Mouse (Mus musculus): ENCODE results near the gene Itpr3. TPM values are rescaled to one million over a fixed set of nuclear protein-coding genes. Genes with fewer than 3 reads are reported as not detected.

Gene Itpr3
- polyA plus RNA-seq, 1 experiment from 2014 or later, result 2.9 TPM

GRCm38 (mm10) chr17:27165054-27165773 is 108.1 kb downstream of the Itpr3 start:
- H3K27me3 ChIP-seq (ENCODE audit: insufficient read depth, poor library complexity, severe bottlenecking), result peaks cover 18% of the 10 kb centered on the region; the same call in 1 of the 2 replicates
- 68% methylated on average over 8 of the region's 8 CpGs for WGBS
- DNase-seq (ENCODE audit: low spot score), result no peak
- no peaks in the 10 kb centered on the region for H3K9me3 ChIP-seq
- peaks cover 4% of the 10 kb centered on the region; the same call in 1 of the 2 replicates for H3K4me1 ChIP-seq
- H3K4me3 ChIP-seq, result no peak overlapping the region
- H3K27ac ChIP-seq, result 0 out of 2 replicates have a peak overlapping the region, but pooled peaks have one; percentile 11
- H3K36me3 ChIP-seq, result no peaks in the 10 kb centered on the region

GRCm38 (mm10) chr17:27166901-27167300 is 109.8 kb downstream of the Itpr3 start:
- no peak overlapping the region for H3K4me3 ChIP-seq
- no peak for DNase-seq (ENCODE audit: low spot score)
- 77% methylated on average over 6 of the region's 6 CpGs for WGBS
- H3K27me3 ChIP-seq (ENCODE audit: insufficient read depth, poor library complexity, severe bottlenecking), result peaks cover 15% of the 10 kb centered on the region; the same call in 1 of the 2 replicates
- peaks cover 4% of the 10 kb centered on the region; the same call in 1 of the 2 replicates for H3K4me1 ChIP-seq
- H3K27ac ChIP-seq, result no peak overlapping the region
- H3K9me3 ChIP-seq, result no peaks in the 10 kb centered on the region
- H3K36me3 ChIP-seq, result no peaks in the 10 kb centered on the region

- Histone ChIP-seq H3K36me3 (no peaks in the 10 kb centered on the region), H3K9me3 (no peaks in the 10 kb centered on the region), H3K4me1 (peaks cover 4% of the 10 kb centered on the region; the same call in 1 of the 2 replicates), H3K27me3 (ENCODE audit: insufficient read depth, poor library complexity, severe bottlenecking) (peaks cover 15% of the 10 kb centered on the region; the same call in 1 of the 2 replicates), H3K27ac (no peak within 1 kb of the TSS), H3K4me3 (no peak within 1 kb of the TSS)
- 51% methylated on average over 4 of the region's 4 CpGs for WGBS
- DNase-seq (ENCODE audit: low spot score), result no peak
Measured at GRCm38 (mm10) chr17:27167545-27167944, 110.4 kb downstream of the Itpr3 start, which contains the start of gene Ip6k3. Ip6k3 (minus strand) TSS chr17:27167795.

- H3K27ac ChIP-seq, result no peak overlapping the region
- no peaks in the 10 kb centered on the region for H3K9me3 ChIP-seq
- H3K36me3 ChIP-seq, result no peaks in the 10 kb centered on the region
- WGBS, result 89% methylated on average over 4 of the region's 4 CpGs
- H3K4me1 ChIP-seq, result peaks cover 4% of the 10 kb centered on the region; the same call in 1 of the 2 replicates
- no peak overlapping the region for H3K4me3 ChIP-seq
- H3K27me3 ChIP-seq (ENCODE audit: insufficient read depth, poor library complexity, severe bottlenecking), result peaks cover 19% of the 10 kb centered on the region
- DNase-seq (ENCODE audit: low spot score), result no peak
Measured at GRCm38 (mm10) chr17:27168569-27168968, 111.5 kb downstream of the Itpr3 start.

- Histone ChIP-seq H3K9me3 (no peaks in the 10 kb centered on the region), H3K27ac (no peak overlapping the region), H3K27me3 (ENCODE audit: insufficient read depth, poor library complexity, severe bottlenecking) (peaks cover 11% of the 10 kb centered on the region), H3K4me3 (no peak overlapping the region), H3K36me3 (no peaks in the 10 kb centered on the region), H3K4me1 (peaks cover 5% of the 10 kb centered on the region; the same call in 1 of the 2 replicates)
- WGBS, result 69% methylated on average over 11 of the region's 11 CpGs
- no peak for DNase-seq (ENCODE audit: low spot score)
Measured at GRCm38 (mm10) chr17:27169952-27170695, 113.0 kb downstream of the Itpr3 start.

GRCm38 (mm10) chr17:27171121-27171520 is 114.0 kb downstream of the Itpr3 start:
- Histone ChIP-seq H3K27ac (no peak overlapping the region), H3K36me3 (no peaks in the 10 kb centered on the region), H3K4me1 (peaks cover 7% of the 10 kb centered on the region), H3K4me3 (no peak overlapping the region), H3K27me3 (ENCODE audit: insufficient read depth, poor library complexity, severe bottlenecking) (peaks cover 11% of the 10 kb centered on the region), H3K9me3 (no peaks in the 10 kb centered on the region)
- 71% methylated on average over 5 of the region's 5 CpGs for WGBS
- DNase-seq (ENCODE audit: low spot score), result no peak

Small RNAs within 50 kb of the gene (microRNA-seq; reads per million reads assigned to microRNA genes)
- not detected for gene Mir7677

Other genes starting within 250 kb of the Itpr3 start
- gene Nkx2-5, start 212.3 kb upstream of the Itpr3 start, polyA plus RNA-seq (2016; fragmentation: Nextera tagmentation; extraction: Ambion mirVana), result 146 and 189 TPM in 2 replicates
- gene Kifc5b, start 140.2 kb upstream of the Itpr3 start, polyA plus RNA-seq (2016; fragmentation: Nextera tagmentation; extraction: Ambion mirVana), result 6.7 and 8.3 TPM in 2 replicates
- gene Phf1, start 124.3 kb upstream of the Itpr3 start, polyA plus RNA-seq (2016; fragmentation: Nextera tagmentation; extraction: Ambion mirVana), result 6.0 and 7.3 TPM in 2 replicates
- 155 and 167 TPM in 2 replicates for gene Cuta, start 117.7 kb upstream of the Itpr3 start, polyA plus RNA-seq (2016; fragmentation: Nextera tagmentation; extraction: Ambion mirVana)
- gene Syngap1, start 116.1 kb upstream of the Itpr3 start, polyA plus RNA-seq (2016; fragmentation: Nextera tagmentation; extraction: Ambion mirVana), result 0.86 and 1.6 TPM in 2 replicates
- gene Zbtb9, start 84.1 kb upstream of the Itpr3 start, polyA plus RNA-seq (2016; fragmentation: Nextera tagmentation; extraction: Ambion mirVana), result 12.5 and 14.6 TPM in 2 replicates
- gene Bak1, start 28.3 kb upstream of the Itpr3 start, polyA plus RNA-seq (2016; fragmentation: Nextera tagmentation; extraction: Ambion mirVana), result 4.0 and 6.8 TPM in 2 replicates
- gene Uqcc2, start 76.6 kb downstream of the Itpr3 start, polyA plus RNA-seq (2016; fragmentation: Nextera tagmentation; extraction: Ambion mirVana), result 393 and 440 TPM in 2 replicates
- gene Ip6k3, start 110.5 kb downstream of the Itpr3 start, polyA plus RNA-seq (2016; fragmentation: Nextera tagmentation; extraction: Ambion mirVana), result 0.05 and 0.10 TPM in 2 replicates
- gene Lemd2, start 147.2 kb downstream of the Itpr3 start, polyA plus RNA-seq (2016; fragmentation: Nextera tagmentation; extraction: Ambion mirVana), result 11.1 and 14.4 TPM in 2 replicates

All from heart, embryonic 10.5 days (tissue).